Mouse (Mus musculus) MEL (cell line): ENCODE measurements around the gene Sec63. TPM values are rescaled to one million over a fixed set of nuclear protein-coding genes. Genes with fewer than 3 reads are reported as not detected.

Source experiments
- DNase-seq: peaks from one replicate; pipeline ENCODE4 v3.0.0; 2011; ENCODE audit warnings: low read depth, low spot score
- H3K27ac ChIP-seq: 2 replicates; pipeline ENCODE4 v1.5.1; 2012; ENCODE audit warnings: low read depth, mild to moderate bottlenecking, control low read depth, low read length, moderate library complexity; ENCODE audit not compliant: control insufficient read depth
- H3K27me3 ChIP-seq, 2 experiments: fragments of 150-350 bp in 1 of 2; sonication (generic) in 1 of 2; 2 replicates each; pipeline ENCODE4 v1.6.1; 2012; ENCODE audit warnings: low read length in 2 of 2, mild to moderate bottlenecking in 2 of 2, improper control_type of control experiment in 1 of 2, moderate library complexity in 1 of 2; ENCODE audit not compliant: insufficient read depth in 2 of 2, control insufficient read depth in 1 of 2
- H3K36me3 ChIP-seq, 2 experiments: 2 replicates each; pipeline ENCODE4 v1.6.1; 2012 to 2014; ENCODE audit warnings: low read length in 2 of 2, improper control_type of control experiment in 1 of 2, inconsistent platforms in 1 of 2, mild to moderate bottlenecking in 1 of 2; ENCODE audit not compliant: insufficient read depth in 2 of 2, control insufficient read depth in 1 of 2
- H3K4me1 ChIP-seq, 2 experiments: fragments of 150-350 bp in 1 of 2; sonication (generic) in 1 of 2; 2 replicates each; pipeline ENCODE4 v1.6.1; 2012; ENCODE audit warnings: low read length in 2 of 2, improper control_type of control experiment in 1 of 2, mild to moderate bottlenecking in 1 of 2; ENCODE audit not compliant: insufficient read depth in 2 of 2, control insufficient read depth in 1 of 2
- H3K4me3 ChIP-seq, 2 experiments: fragments of 150-350 bp in 1 of 2; sonication (generic) in 1 of 2; 2 replicates each; pipeline ENCODE4 v1.5.1; 2012; ENCODE audit warnings: low read depth in 2 of 2, low read length in 2 of 2, mild to moderate bottlenecking in 2 of 2, moderate library complexity in 2 of 2, control low read depth in 1 of 2, improper control_type of control experiment in 1 of 2; ENCODE audit not compliant: control insufficient read depth in 1 of 2, insufficient read depth in 1 of 2
- H3K79me2 ChIP-seq: 2 replicates; pipeline ENCODE4 v1.6.1; 2012; ENCODE audit warnings: mild to moderate bottlenecking, low read length, moderate library complexity; ENCODE audit not compliant: control insufficient read depth, poor library complexity, insufficient read depth
- H3K9ac ChIP-seq: 2 replicates; pipeline ENCODE4 v1.6.1; 2012; ENCODE audit warnings: low read depth, mild to moderate bottlenecking, control low read depth, low read length, moderate library complexity; ENCODE audit not compliant: control insufficient read depth, poor library complexity, severe bottlenecking
- H3K9me3 ChIP-seq: fragments of 150-350 bp; sonication (generic); replicated peaks from 2 replicates; pipeline ENCODE4 v1.6.1; 2012; ENCODE audit warnings: mild to moderate bottlenecking, low read length, improper control_type of control experiment, moderate library complexity; ENCODE audit not compliant: insufficient read depth
- CHD2 ChIP-seq: IDR thresholded peaks from 2 replicates; pipeline ENCODE4 v1.6.1; 2011; ENCODE audit warnings: low read length, improper control_type of control experiment
- E2F4 ChIP-seq: IDR thresholded peaks from 2 replicates; pipeline ENCODE4 v1.6.1; 2011; ENCODE audit warnings: low read depth, low read length, improper control_type of control experiment, borderline replicate concordance
- EP300 ChIP-seq, 2 experiments: IDR thresholded peaks; 2 replicates each; pipeline ENCODE4 v1.6.1; 2011; ENCODE audit warnings: improper control_type of control experiment in 2 of 2, low read length in 2 of 2, low read depth in 1 of 2, mild to moderate bottlenecking in 1 of 2
- HCFC1 ChIP-seq: IDR thresholded peaks from 2 replicates; pipeline ENCODE4 v1.6.1; 2012; ENCODE audit warnings: low read depth, mild to moderate bottlenecking, inconsistent platforms, low read length, improper control_type of control experiment, moderate library complexity
- JUND ChIP-seq: IDR thresholded peaks from 2 replicates; pipeline ENCODE4 v1.6.1; 2011; ENCODE audit warnings: low read depth, mild to moderate bottlenecking, improper control_type of control experiment, low read length
- KAT2A ChIP-seq: conservative IDR thresholded peaks from 2 replicates; pipeline ENCODE4 v1.6.1; 2012; ENCODE audit warnings: low read depth, low read length, improper control_type of control experiment, inconsistent platforms
- MXI1 ChIP-seq: IDR thresholded peaks from 2 replicates; pipeline ENCODE4 v1.6.1; 2011; ENCODE audit warnings: mild to moderate bottlenecking, low read depth, low read length, improper control_type of control experiment
- MYB ChIP-seq: IDR thresholded peaks from 2 replicates; pipeline ENCODE4 v1.6.1; 2011; ENCODE audit warnings: mild to moderate bottlenecking, low read depth, low read length, improper control_type of control experiment
- MYC ChIP-seq: IDR thresholded peaks from 2 replicates; pipeline ENCODE4 v1.6.1; 2011; ENCODE audit warnings: low read depth, mild to moderate bottlenecking, low read length, improper control_type of control experiment, moderate library complexity
- NRF1 ChIP-seq: IDR thresholded peaks from 2 replicates; pipeline ENCODE4 v1.6.1; 2014; ENCODE audit warnings: low read depth, mild to moderate bottlenecking, inconsistent platforms, low read length, improper control_type of control experiment, moderate library complexity; ENCODE audit not compliant: poor library complexity, insufficient read depth, severe bottlenecking
- POLR2A ChIP-seq, 2 experiments: IDR thresholded peaks; 2 replicates each; pipeline ENCODE4 v1.6.1; 2011 to 2012; ENCODE audit warnings: low read length in 2 of 2, mild to moderate bottlenecking in 2 of 2, control low read depth in 1 of 2, improper control_type of control experiment in 1 of 2, low read depth in 1 of 2, moderate library complexity in 1 of 2; ENCODE audit not compliant: control insufficient read depth in 1 of 2, insufficient read depth in 1 of 2, poor library complexity in 1 of 2
- POLR2AphosphoS2 ChIP-seq: IDR thresholded peaks from 2 replicates; pipeline ENCODE4 v1.6.1; 2011; ENCODE audit warnings: low read length, improper control_type of control experiment
- SMC3 ChIP-seq: IDR thresholded peaks from 2 replicates; pipeline ENCODE4 v1.6.1; 2011; ENCODE audit warnings: low read depth, low read length, improper control_type of control experiment
- TBP ChIP-seq: IDR thresholded peaks from 2 replicates; pipeline ENCODE4 v1.8.0; 2011; ENCODE audit warnings: low read depth, low read length, improper control_type of control experiment
- UBTF ChIP-seq: IDR thresholded peaks from 2 replicates; pipeline ENCODE4 v1.6.1; 2012; ENCODE audit warnings: low read depth, mild to moderate bottlenecking, inconsistent platforms, low read length, improper control_type of control experiment, moderate library complexity, borderline replicate concordance; ENCODE audit not compliant: insufficient read depth
- USF2 ChIP-seq, 2 experiments: IDR thresholded peaks; 2 replicates each; pipeline ENCODE4 v1.6.1; 2011 to 2012; ENCODE audit warnings: improper control_type of control experiment in 2 of 2, low read length in 2 of 2, borderline replicate concordance in 1 of 2, inconsistent platforms in 1 of 2, low read depth in 1 of 2, mild to moderate bottlenecking in 1 of 2; ENCODE audit not compliant: insufficient read depth in 1 of 2
- ZC3H11A ChIP-seq: IDR thresholded peaks from 2 replicates; pipeline ENCODE4 v1.6.1; 2012; ENCODE audit warnings: low read depth, mild to moderate bottlenecking, inconsistent platforms, low read length, improper control_type of control experiment
- ZKSCAN1 ChIP-seq: IDR thresholded peaks from 2 replicates; pipeline ENCODE4 v1.6.1; 2012; ENCODE audit warnings: low read depth, mild to moderate bottlenecking, inconsistent platforms, low read length, improper control_type of control experiment, moderate library complexity
- polyA plus RNA-seq, 2 experiments: library from polyadenylated mRNA; stranded (reverse) in 1 of 2; unstranded in 1 of 2; fragments of >175 nt in 1 of 2; fragments of >200 nt in 1 of 2; gene quantifications; 2 replicates each; pipeline versions ENCODE4 v1.2.1 to v1.2.4; 2012; ENCODE audit warnings: low replicate concordance in 2 of 2, low read depth in 1 of 2; ENCODE audit not compliant: insufficient read length in 2 of 2, insufficient read depth in 1 of 2, missing spikeins in 1 of 2
- total RNA-seq: library from RNA; depleted of rRNA; stranded (reverse); fragments of 300-350 nt; gene quantifications from 2 replicates; pipeline ENCODE4 v1.2.3, GENCODE M21; 2012

The Sec63 gene
- total and polyA plus RNA-seq, 3 experiments = 16.1 to 119 (median 41.8) TPM

GRCm38 (mm10) chr10:42863621-42864391, 102.5 kb downstream of the Sec63 start:
- no peaks in the 10 kb centered on the region; a peak in 1 of 4 replicates for H3K4me1 ChIP-seq
- no peaks in the 10 kb centered on the region for H3K36me3 ChIP-seq
- H3K79me2 ChIP-seq = no peaks in the 10 kb centered on the region
- peak overlapping the region in 1 of 2 experiments; percentile 11; a peak in 2 of 4 replicates for H3K4me3 ChIP-seq
- no peaks in the 10 kb centered on the region for H3K9me3 ChIP-seq
- H3K9ac ChIP-seq = no peak overlapping the region
- no peak for TF ChIP-seq MYC
- TF ChIP-seq HCFC1 = no peak
- TF ChIP-seq USF2 (IDR thresholded peaks at IDR 0.05; ENCODE audit: borderline replicate concordance in 1 of 2, insufficient read depth in 1 of 2, low read depth in 1 of 2, low read length in 2 of 2) = no peak
- TF ChIP-seq TBP = no peak
- TF ChIP-seq ZC3H11A = no peak
- TF ChIP-seq KAT2A = no peak
- no peak for TF ChIP-seq POLR2A (IDR thresholded peaks at IDR 0.05; ENCODE audit: control insufficient read depth in 1 of 2, insufficient read depth in 1 of 2, low read depth in 1 of 2, low read length in 2 of 2, poor library complexity in 1 of 2)
- TF ChIP-seq CHD2 = no peak
- TF ChIP-seq ZKSCAN1 = no peak
- no peak for TF ChIP-seq SMC3
- TF ChIP-seq UBTF = no peak
- no peak for TF ChIP-seq POLR2AphosphoS2
- TF ChIP-seq JUND = no peak
- TF ChIP-seq NRF1 = no peak
- no peak for TF ChIP-seq E2F4
- H3K27ac ChIP-seq = no peak overlapping the region
- peak; percentile 21 for DNase-seq
- H3K27me3 ChIP-seq = no peaks in the 10 kb centered on the region; a peak in 1 of 4 replicates

GRCm38 (mm10) chr10:42864696-42865095, 103.4 kb downstream of the Sec63 start:
- Histone ChIP-seq H3K27me3 (no peaks in the 10 kb centered on the region; a peak in 1 of 4 replicates), H3K36me3 (no peaks in the 10 kb centered on the region), H3K27ac (no peak overlapping the region), H3K79me2 (no peaks in the 10 kb centered on the region), H3K4me3 (no peak overlapping the region), H3K4me1 (no peaks in the 10 kb centered on the region; a peak in 2 of 4 replicates), H3K9ac (no peak overlapping the region), H3K9me3 (no peaks in the 10 kb centered on the region)
- DNase-seq = no peak
- no peak for TF ChIP-seq MYB
- TF ChIP-seq EP300 (IDR thresholded peaks at IDR 0.05; ENCODE audit: low read depth in 1 of 2, low read length in 2 of 2) = no peak
- no peak for TF ChIP-seq SMC3
- TF ChIP-seq ZKSCAN1 = no peak
- no peak for TF ChIP-seq MXI1
- TF ChIP-seq POLR2AphosphoS2 = no peak
